Mouse (Mus musculus): Measurements from ENCODE around the gene Cdk14. TPM values are rescaled to one million over a fixed set of nuclear protein-coding genes. Genes with fewer than 3 reads are reported as not detected.

Cdk14 gene
- total RNA-seq, 2 experiments from 2014 or later, result 0.11 to 0.23 TPM

- no peak for ATAC-seq (replicated peaks; ENCODE audit: low FRiP score, low TSS enrichment, poor library complexity, severe bottlenecking)
Observed at GRCm38 (mm10) chr5:4891862-4892704, 528.0 kb downstream of the Cdk14 start.

GRCm38 (mm10) chr5:4887069-4887468 is 533.0 kb downstream of the Cdk14 start:
- ATAC-seq (replicated peaks; ENCODE audit: low FRiP score, low TSS enrichment, poor library complexity, severe bottlenecking), result no peak

- no peak for ATAC-seq (replicated peaks; ENCODE audit: low FRiP score, low TSS enrichment, poor library complexity, severe bottlenecking)
Observed at GRCm38 (mm10) chr5:4882841-4883240, 537.3 kb downstream of the Cdk14 start.

- no peak for ATAC-seq (replicated peaks; ENCODE audit: low FRiP score, low TSS enrichment, poor library complexity, severe bottlenecking)
Observed at GRCm38 (mm10) chr5:4880331-4880730, 539.8 kb downstream of the Cdk14 start.

- no peak for ATAC-seq (replicated peaks; ENCODE audit: low FRiP score, low TSS enrichment, poor library complexity, severe bottlenecking)
Observed at GRCm38 (mm10) chr5:4878934-4879333, 541.2 kb downstream of the Cdk14 start.

GRCm38 (mm10) chr5:4877638-4878037 is 542.5 kb downstream of the Cdk14 start:
- ATAC-seq (replicated peaks; ENCODE audit: low FRiP score, low TSS enrichment, poor library complexity, severe bottlenecking), result no peak

GRCm38 (mm10) chr5:4877131-4877631 is 542.9 kb downstream of the Cdk14 start:
- no peak for ATAC-seq (replicated peaks; ENCODE audit: low FRiP score, low TSS enrichment, poor library complexity, severe bottlenecking)

- no peak for ATAC-seq (replicated peaks; ENCODE audit: low FRiP score, low TSS enrichment, poor library complexity, severe bottlenecking)
Observed at GRCm38 (mm10) chr5:4876653-4877091, 543.4 kb downstream of the Cdk14 start.

- no peak for ATAC-seq (replicated peaks; ENCODE audit: low FRiP score, low TSS enrichment, poor library complexity, severe bottlenecking)
Observed at GRCm38 (mm10) chr5:4870041-4870726, 549.9 kb downstream of the Cdk14 start.

- no peak for ATAC-seq (replicated peaks; ENCODE audit: low FRiP score, low TSS enrichment, poor library complexity, severe bottlenecking)
Observed at GRCm38 (mm10) chr5:4868563-4869120, 551.5 kb downstream of the Cdk14 start.

GRCm38 (mm10) chr5:4867849-4868562 is 552.1 kb downstream of the Cdk14 start:
- no peak for ATAC-seq (replicated peaks; ENCODE audit: low FRiP score, low TSS enrichment, poor library complexity, severe bottlenecking)

GRCm38 (mm10) chr5:4866945-4867344 is 553.2 kb downstream of the Cdk14 start:
- ATAC-seq (replicated peaks; ENCODE audit: low FRiP score, low TSS enrichment, poor library complexity, severe bottlenecking), result no peak

GRCm38 (mm10) chr5:4866099-4866498 is 554.0 kb downstream of the Cdk14 start:
- ATAC-seq (replicated peaks; ENCODE audit: low FRiP score, low TSS enrichment, poor library complexity, severe bottlenecking), result no peak

GRCm38 (mm10) chr5:4861592-4861991 is 558.5 kb downstream of the Cdk14 start:
- no peak for ATAC-seq (replicated peaks; ENCODE audit: low FRiP score, low TSS enrichment, poor library complexity, severe bottlenecking)

- ATAC-seq (replicated peaks; ENCODE audit: low FRiP score, low TSS enrichment, poor library complexity, severe bottlenecking), result no peak
Observed at GRCm38 (mm10) chr5:4861141-4861540, 559.0 kb downstream of the Cdk14 start.

- ATAC-seq (replicated peaks; ENCODE audit: low FRiP score, low TSS enrichment, poor library complexity, severe bottlenecking), result no peak
Observed at GRCm38 (mm10) chr5:4858032-4858641, 562.0 kb downstream of the Cdk14 start.

GRCm38 (mm10) chr5:4853503-4853902 is 566.6 kb downstream of the Cdk14 start:
- ATAC-seq (replicated peaks; ENCODE audit: low FRiP score, low TSS enrichment, poor library complexity, severe bottlenecking), result no peak

- ATAC-seq (replicated peaks; ENCODE audit: low FRiP score, low TSS enrichment, poor library complexity, severe bottlenecking), result no peak
Observed at GRCm38 (mm10) chr5:4852711-4853320, 567.3 kb downstream of the Cdk14 start.

Data from megakaryocyte-erythroid progenitor cell, adult 5-6 weeks (primary cell).